Mouse (Mus musculus) CD4-positive, CD25-positive, alpha-beta regulatory T cell, adult 2 months (primary cell): Measurements from ENCODE around the gene Ssr2.
"Not testable (repeated sequence)": the region's sequence is repeated elsewhere in the genome, so short reads cannot be mapped to it uniquely, and the experiment has no call there.

Experiments used
- DNase-seq: peaks from one replicate; pipeline ENCODE4 v3.0.0-alpha.2; 2012; ENCODE audit warnings: low read depth, low spot score

Gene Ssr2

GRCm38 (mm10) chr3:88563966-88564365 lies 11.7 kb upstream of the Ssr2 start:
- no peak for DNase-seq

- no peak for DNase-seq
Measured at GRCm38 (mm10) chr3:88566116-88566515, 9.6 kb upstream of the Ssr2 start.

- DNase-seq, result peak; percentile 27
Measured at GRCm38 (mm10) chr3:88566536-88567061, 9.1 kb upstream of the Ssr2 start.

- DNase-seq, result no peak
Measured at GRCm38 (mm10) chr3:88567892-88568291, 7.8 kb upstream of the Ssr2 start.

GRCm38 (mm10) chr3:88568615-88569014 lies 7.1 kb upstream of the Ssr2 start:
- DNase-seq, result no peak

GRCm38 (mm10) chr3:88569093-88569492 lies 6.6 kb upstream of the Ssr2 start:
- no peak for DNase-seq

GRCm38 (mm10) chr3:88569694-88570093 lies 6.0 kb upstream of the Ssr2 start:
- DNase-seq, result no peak

GRCm38 (mm10) chr3:88570341-88570740 lies 5.3 kb upstream of the Ssr2 start:
- DNase-seq, result no peak

- no peak for DNase-seq
Measured at GRCm38 (mm10) chr3:88571856-88572255, 3.8 kb upstream of the Ssr2 start.

GRCm38 (mm10) chr3:88572835-88573234 lies 2.8 kb upstream of the Ssr2 start:
- DNase-seq, result no peak

- DNase-seq, result no peak
Measured at GRCm38 (mm10) chr3:88573810-88574209, 1.9 kb upstream of the Ssr2 start.

- DNase-seq, result not testable (repeated sequence)
Measured at GRCm38 (mm10) chr3:88577846-88578245, 2.2 kb downstream of the Ssr2 start.

- no peak for DNase-seq
Measured at GRCm38 (mm10) chr3:88578498-88579424, 3.1 kb downstream of the Ssr2 start.

- peak; percentile 81 for DNase-seq
Measured at GRCm38 (mm10) chr3:88579454-88580117, 3.9 kb downstream of the Ssr2 start.

- DNase-seq, result no peak
Measured at GRCm38 (mm10) chr3:88585769-88586168, 10.1 kb downstream of the Ssr2 start.

- no peak for DNase-seq
Measured at GRCm38 (mm10) chr3:88586640-88587039, 11.0 kb downstream of the Ssr2 start.

- no peak for DNase-seq
Measured at GRCm38 (mm10) chr3:88590246-88590645, 14.6 kb downstream of the Ssr2 start.

- no peak for DNase-seq
Measured at GRCm38 (mm10) chr3:88591044-88591443, 15.4 kb downstream of the Ssr2 start.

- DNase-seq, result peak; percentile 85
Measured at GRCm38 (mm10) chr3:88591950-88592731, 16.5 kb downstream of the Ssr2 start.

GRCm38 (mm10) chr3:88592942-88593576 lies 17.4 kb downstream of the Ssr2 start:
- DNase-seq, result peak; percentile 54

GRCm38 (mm10) chr3:88593893-88594580 lies 18.4 kb downstream of the Ssr2 start:
- DNase-seq, result no peak
